Mouse (Mus musculus) megakaryocyte-erythroid progenitor cell, adult 5-6 weeks (primary cell): ENCODE measurements around the gene Hist1h2ai. TPM values are rescaled to one million over a fixed set of nuclear protein-coding genes. Genes with fewer than 3 reads are reported as not detected.

Experiments used
- ATAC-seq: replicated peaks from 2 replicates; pipeline ENCODE4 v1.8.0; 2016; ENCODE audit warnings: mild to moderate bottlenecking, inconsistent platforms; ENCODE audit not compliant: severe bottlenecking, poor library complexity, low FRiP score, low TSS enrichment
- total RNA-seq, 2 experiments: library from RNA; stranded (forward) in 1 of 2; stranded (reverse) in 1 of 2; fragments of 200-1000, 215-1000 nt in 1 of 2; fragments of >200 nt in 1 of 2; fragmentation: Nextera tagmentation in 1 of 2; gene quantifications; 2 replicates each; pipeline ENCODE4 v1.2.3; 2014 to 2017

Gene Hist1h2ai
- total RNA-seq, 2 experiments from 2014 or later: 26.7 to 1,238 TPM

DNA sequence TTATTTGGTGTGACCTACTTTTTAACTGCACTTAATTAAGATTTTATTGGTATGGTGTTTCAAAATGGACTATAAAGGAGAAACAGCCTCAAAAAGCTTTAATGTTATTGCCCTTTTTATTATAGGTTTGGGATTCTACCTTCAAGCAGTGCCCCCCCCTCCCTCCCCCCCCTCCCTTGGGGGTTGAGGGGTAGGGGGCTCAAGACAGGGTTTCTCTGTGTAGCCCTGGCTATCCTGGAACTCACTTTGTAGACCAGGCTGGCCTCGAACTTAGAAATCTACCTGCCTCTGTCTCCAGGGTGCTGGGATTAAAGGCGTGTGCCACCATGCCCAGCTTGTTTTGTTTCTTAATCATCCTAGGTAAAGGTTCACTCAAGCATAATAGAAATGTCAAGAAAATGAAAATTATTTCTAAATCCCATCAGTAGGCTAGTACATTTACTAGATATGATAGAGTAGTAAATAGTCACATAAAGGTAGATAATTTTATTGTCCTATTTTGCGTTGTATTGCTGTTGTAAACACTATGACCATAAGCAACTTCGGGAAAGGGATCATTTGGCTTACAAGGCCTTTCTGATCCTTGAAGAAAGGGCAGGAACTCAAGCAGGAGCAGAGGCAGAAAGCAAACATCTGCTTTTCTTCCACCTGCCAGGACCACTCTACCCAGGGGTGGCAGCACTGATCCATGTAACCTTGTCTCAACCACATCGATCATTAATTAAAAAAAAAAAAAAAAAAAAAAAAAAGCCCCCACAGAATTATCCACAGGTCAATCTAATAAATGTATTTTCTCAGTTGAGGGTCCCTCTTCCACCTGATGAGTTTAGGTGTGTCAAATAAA lies 7.0 kb downstream of the Hist1h2ai start:
- ATAC-seq: no peak

DNA sequence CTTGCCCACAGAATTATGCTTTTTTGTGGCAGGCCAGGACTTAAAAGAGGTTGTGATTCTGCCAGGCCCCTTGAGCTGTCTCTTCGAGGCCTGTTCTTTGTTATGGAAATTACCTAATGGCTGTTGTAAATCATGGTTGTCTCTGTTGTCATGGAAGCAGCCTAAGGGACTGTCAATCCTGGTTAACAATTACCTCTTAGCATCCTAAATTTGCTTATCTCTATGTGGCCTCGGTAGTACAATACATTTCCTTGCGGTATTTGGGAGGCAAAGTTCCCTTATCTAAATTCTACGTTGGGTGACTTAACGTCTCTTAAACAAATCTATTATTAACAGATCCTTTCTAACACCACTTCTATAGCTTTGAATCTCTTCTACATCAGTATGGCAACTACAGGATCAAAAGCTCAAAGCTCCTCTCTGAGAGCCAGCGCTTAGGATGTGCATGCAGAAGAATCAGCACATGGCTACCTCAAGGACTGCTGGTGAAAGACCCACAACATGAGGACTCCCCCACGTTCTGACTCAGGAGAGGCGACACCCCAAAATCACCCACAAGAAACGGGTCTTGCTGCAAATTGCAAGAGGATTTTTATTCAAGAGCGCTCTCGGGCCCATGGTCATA lies 11.8 kb downstream of the Hist1h2ai start:
- ATAC-seq: peak; percentile 59

DNA sequence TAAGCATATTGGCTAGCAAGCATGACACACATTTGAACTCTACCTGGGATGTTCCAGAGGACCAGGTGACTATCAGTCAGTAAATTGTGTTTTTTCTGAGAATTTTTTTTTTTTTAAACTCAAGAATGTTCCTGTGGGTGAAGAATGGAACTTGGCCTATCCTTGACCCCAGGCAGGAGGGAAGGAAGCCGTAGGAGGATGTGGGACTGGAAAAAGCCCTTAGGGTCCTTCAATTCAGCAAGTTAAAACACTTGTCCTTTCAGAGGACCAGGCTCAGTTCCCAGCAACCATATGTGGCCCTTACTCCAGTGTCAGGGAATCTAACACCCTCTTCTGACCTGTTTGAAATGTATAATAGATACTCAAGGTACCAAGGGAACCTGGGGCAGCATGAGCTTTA lies 13.3 kb downstream of the Hist1h2ai start:
- ATAC-seq: no peak

DNA sequence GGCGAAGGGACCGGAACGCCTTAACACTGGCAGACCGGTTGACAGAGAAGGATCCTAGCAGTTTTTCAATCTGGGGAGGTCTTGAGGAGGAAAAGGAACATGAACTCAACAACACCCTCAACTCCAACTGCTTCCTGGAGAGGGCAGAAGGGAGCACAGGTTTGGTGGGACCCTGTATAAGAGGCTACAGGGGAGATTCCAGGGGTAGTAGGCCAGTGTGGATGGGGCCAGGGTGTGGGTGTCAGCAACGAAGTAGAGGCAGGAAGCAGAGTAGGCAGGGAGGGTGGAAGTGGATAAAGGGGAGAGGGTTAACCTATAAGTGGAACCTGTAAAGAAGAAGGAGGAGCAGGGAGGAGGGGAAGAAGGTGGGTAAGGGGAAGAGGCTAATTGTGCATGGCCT lies 17.2 kb downstream of the Hist1h2ai start:
- ATAC-seq: no peak

DNA sequence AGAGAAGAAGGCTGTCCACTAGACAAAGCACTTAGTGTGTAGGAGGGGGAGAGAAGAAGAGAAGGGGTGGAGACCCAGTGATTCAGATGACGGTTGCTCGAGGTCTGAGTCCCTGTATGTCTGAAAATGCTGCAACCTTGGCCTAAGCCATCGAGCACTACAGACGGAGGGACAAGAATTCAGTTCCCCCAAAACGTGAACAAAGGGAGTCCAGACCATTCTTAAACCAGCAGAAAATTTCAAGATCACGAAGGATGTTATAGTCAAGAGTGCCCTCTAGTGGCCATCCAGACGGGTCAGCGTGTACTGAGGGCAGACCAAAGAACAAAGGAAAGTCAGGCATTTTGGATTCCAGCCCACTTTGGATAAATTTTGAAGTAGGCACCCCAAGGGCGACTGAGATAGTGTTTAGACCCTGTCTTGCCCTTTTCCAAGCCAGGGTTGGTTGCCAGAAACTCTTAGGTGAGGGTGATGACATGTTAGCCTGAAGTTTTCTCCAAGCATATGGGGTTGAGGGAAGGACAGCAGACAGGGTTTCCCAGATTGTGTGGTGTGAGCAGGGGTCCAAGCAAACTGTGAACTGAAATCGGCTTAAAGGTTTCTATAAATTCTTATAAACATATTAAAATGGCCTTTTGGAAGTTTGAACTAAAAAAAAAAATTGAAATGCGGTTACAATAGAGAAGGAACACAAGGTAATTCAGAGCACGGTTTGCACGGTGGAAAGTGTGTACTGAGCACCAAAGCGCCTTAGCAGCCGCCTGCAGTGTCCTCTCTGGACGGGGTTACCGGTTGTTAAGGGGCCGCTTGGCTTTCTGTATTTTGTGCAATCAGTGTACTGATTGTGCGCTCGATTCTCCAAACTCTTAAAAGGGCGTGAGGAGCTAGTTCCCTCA lies 18.0 kb downstream of the Hist1h2ai start:
- peak; percentile 60 for ATAC-seq

GRCm38 (mm10) chr13:21734906-21735767 lies 18.9 kb downstream of the Hist1h2ai start, which contains the start of gene Hist1h4j:
Gene Hist1h4j (plus strand): TSS chr13:21735064.
- ATAC-seq: peak; percentile 89

GRCm38 (mm10) chr13:21745006-21745405 lies 28.8 kb downstream of the Hist1h2ai start:
- no peak for ATAC-seq

DNA sequence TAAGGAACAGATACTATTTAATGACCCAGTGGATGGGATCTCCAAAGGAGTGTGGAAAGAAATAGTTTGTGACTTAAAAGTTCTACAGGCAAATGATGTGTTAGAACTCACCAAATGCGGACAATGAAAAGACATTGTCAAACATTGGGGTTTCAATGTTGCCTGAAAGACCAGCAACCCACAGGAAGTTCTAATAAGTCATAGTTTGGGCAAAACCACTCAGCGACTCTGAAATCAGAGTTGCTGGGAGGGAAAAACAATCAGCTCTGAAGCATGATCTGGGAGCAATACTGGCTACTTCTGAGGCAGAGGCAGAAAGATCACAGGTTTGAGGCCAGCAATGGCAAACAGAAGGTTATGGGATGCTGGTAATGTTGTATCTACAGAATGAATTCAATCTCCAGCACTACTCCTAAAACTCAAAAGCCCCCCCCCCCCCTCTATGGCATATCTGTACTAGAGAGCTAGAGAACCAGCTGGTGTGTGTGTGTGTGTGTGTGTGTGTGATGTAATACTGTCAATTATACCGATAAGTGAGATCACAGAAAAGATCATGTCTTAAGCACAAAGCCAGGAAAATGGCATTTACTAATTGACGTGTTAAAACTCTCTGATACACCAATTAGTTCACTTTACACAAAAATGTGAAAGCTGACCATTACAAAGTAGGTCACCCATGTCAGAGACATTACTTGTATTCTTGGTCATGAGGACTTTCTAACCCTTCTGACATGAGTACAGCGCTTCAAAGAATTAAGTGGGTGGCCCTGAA lies 33.4 kb downstream of the Hist1h2ai start:
- ATAC-seq: peak; percentile 13

DNA sequence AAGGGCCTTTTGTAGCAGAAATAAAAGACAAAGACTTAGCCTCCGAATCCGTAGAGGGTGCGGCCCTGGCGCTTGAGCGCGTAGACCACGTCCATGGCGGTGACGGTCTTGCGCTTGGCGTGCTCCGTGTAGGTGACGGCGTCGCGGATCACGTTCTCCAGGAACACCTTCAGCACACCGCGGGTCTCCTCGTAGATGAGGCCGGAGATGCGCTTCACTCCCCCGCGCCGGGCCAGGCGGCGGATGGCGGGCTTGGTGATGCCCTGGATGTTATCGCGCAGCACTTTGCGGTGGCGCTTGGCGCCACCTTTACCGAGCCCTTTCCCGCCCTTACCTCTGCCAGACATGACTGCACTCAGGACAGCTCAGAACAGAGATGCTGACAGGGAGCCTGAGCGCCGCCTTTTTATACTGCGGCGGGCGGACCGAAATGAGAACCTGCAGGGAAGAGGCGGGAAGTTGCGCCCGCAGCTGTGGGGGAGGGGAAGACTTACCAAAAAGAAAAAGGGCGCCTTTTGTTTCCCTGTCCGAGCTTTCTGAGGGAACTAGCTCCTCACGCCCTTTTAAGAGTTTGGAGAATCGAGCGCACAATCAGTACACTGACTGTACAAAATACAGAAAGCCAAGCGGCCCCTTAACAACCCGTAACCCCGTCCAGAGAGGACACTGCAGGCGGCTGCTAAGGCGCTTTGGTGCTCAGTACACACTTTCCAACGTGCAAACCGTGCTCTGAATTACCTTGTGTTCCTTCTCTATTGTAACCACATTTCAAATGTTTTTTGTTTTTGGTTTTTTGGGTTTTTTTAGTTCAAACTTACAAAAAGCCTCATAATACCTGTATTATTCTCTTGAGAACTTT lies 34.2 kb downstream of the Hist1h2ai start, which contains the start of gene Hist1h4k:
Hist1h4k (minus strand) TSS at position 347 of the 859 bp plus-strand sequence.
- ATAC-seq: peak; percentile 43

GRCm38 (mm10) chr13:21751417-21751816 lies 35.2 kb downstream of the Hist1h2ai start:
- no peak for ATAC-seq

DNA sequence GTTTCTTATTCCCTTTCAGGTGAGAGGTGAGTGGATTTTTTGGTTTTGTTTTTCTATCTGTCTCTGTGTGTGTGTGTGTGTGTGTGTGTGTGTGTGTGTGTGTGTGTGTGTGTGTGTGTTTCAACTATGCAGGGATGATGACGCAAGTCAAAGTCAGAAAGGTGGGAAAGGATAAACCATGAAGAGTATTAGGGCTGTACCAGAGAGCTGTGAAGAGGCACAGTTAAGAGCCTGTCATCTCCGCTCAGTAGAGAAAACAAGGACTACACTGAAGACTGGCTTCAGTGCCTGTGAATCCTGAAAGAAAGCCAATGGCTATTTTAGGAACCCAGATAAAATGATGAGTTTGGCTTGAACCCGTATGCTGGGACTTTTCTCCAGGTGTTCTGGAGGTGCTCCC lies 35.6 kb downstream of the Hist1h2ai start:
- no peak for ATAC-seq

GRCm38 (mm10) chr13:21752356-21752755 lies 36.1 kb downstream of the Hist1h2ai start:
- ATAC-seq: no peak

GRCm38 (mm10) chr13:21753051-21753523 lies 36.9 kb downstream of the Hist1h2ai start:
- peak; percentile 9 for ATAC-seq

- ATAC-seq: peak; percentile 78
Measured at GRCm38 (mm10) chr13:21753524-21754285, 37.5 kb downstream of the Hist1h2ai start, which contains the start of the genes Hist1h2ak and Hist1h2bn. Gene Hist1h2ak (minus strand): TSS chr13:21753827. Gene Hist1h2bn (plus strand): TSS chr13:21754123.

- ATAC-seq: peak; percentile 39
Measured at GRCm38 (mm10) chr13:21754294-21755001, 38.2 kb downstream of the Hist1h2ai start.

- no peak for ATAC-seq
Measured at GRCm38 (mm10) chr13:21755707-21756106, 39.5 kb downstream of the Hist1h2ai start.
